Mouse (Mus musculus) small intestine, adult 2 months (tissue): Measurements from ENCODE around the gene Thumpd1.

ENCODE experiments used
- CTCF ChIP-seq: fragments of 200-500 bp; IDR thresholded peaks from 2 replicates; pipeline ENCODE4 v1.5.1; 2012; ENCODE audit warnings: low read depth, mild to moderate bottlenecking, control low read depth, inconsistent platforms, low read length, moderate library complexity, mixed read lengths; ENCODE audit not compliant: insufficient replicate concordance, insufficient read length; ENCODE audit errors: extremely low read depth
- POLR2A ChIP-seq: fragments of 200-500 bp; IDR thresholded peaks from 2 replicates; pipeline ENCODE4 v1.6.1; 2012; ENCODE audit warnings: low read depth, mild to moderate bottlenecking, control low read depth, inconsistent platforms, low read length, moderate library complexity

DNA sequence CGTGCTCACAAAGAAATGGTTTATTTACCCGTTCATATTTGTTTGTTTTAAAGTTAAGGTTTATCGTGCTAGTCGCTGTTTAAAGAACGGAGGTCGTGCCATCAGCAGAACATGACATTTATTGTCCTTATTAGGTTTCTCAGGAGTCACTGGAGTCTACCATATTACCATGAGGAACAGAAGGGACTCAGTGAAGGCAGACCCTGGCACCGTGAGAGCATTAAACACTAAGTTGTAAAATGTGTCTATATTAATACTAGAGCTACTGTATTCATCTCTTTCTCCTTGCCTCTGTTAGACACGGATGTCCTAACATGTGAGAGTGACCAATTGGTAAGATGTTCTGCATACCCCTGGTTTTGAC lies 331 bp upstream of the Thumpd1 start:
- TF ChIP-seq POLR2A (no peak), CTCF (no peak)
